Mouse (Mus musculus): ENCODE data around the gene Pgd. TPM values are rescaled to one million over a fixed set of nuclear protein-coding genes. Genes with fewer than 3 reads are reported as not detected.

The Pgd gene
- polyA plus RNA-seq, 1 experiment, result 107 TPM

GRCm38 (mm10) chr4:149149196-149149595 is 17.4 kb downstream of the Pgd start:
- no peak for DNase-seq (ENCODE audit: low read depth)
- no peak for TF ChIP-seq POLR2A (IDR thresholded peaks at IDR 0.05; ENCODE audit: borderline replicate concordance, extremely low read depth, insufficient read depth, insufficient read length, poor library complexity, severe bottlenecking)
- TF ChIP-seq CTCF (IDR thresholded peaks at IDR 0.05; ENCODE audit: borderline replicate concordance, extremely low read depth, insufficient read depth, insufficient read length), result no peak

GRCm38 (mm10) chr4:149148084-149148483 is 18.5 kb downstream of the Pgd start:
- TF ChIP-seq POLR2A (IDR thresholded peaks at IDR 0.05; ENCODE audit: borderline replicate concordance, extremely low read depth, insufficient read depth, insufficient read length, poor library complexity, severe bottlenecking), result no peak
- TF ChIP-seq CTCF (IDR thresholded peaks at IDR 0.05; ENCODE audit: borderline replicate concordance, extremely low read depth, insufficient read depth, insufficient read length), result no peak
- DNase-seq (ENCODE audit: low read depth), result no peak

GRCm38 (mm10) chr4:149147528-149147927 is 19.0 kb downstream of the Pgd start:
- no peak for TF ChIP-seq CTCF (IDR thresholded peaks at IDR 0.05; ENCODE audit: borderline replicate concordance, extremely low read depth, insufficient read depth, insufficient read length)
- no peak for TF ChIP-seq POLR2A (IDR thresholded peaks at IDR 0.05; ENCODE audit: borderline replicate concordance, extremely low read depth, insufficient read depth, insufficient read length, poor library complexity, severe bottlenecking)
- DNase-seq (ENCODE audit: low read depth), result no peak

- TF ChIP-seq CTCF (IDR thresholded peaks at IDR 0.05; ENCODE audit: borderline replicate concordance, extremely low read depth, insufficient read depth, insufficient read length) (no peak), POLR2A (IDR thresholded peaks at IDR 0.05; ENCODE audit: borderline replicate concordance, extremely low read depth, insufficient read depth, insufficient read length, poor library complexity, severe bottlenecking) (no peak)
- no peak for DNase-seq (ENCODE audit: low read depth)
Observed at GRCm38 (mm10) chr4:149145151-149145550, 21.4 kb downstream of the Pgd start.

- TF ChIP-seq CTCF (IDR thresholded peaks at IDR 0.05; ENCODE audit: borderline replicate concordance, extremely low read depth, insufficient read depth, insufficient read length) (peak; percentile 94), POLR2A (IDR thresholded peaks at IDR 0.05; ENCODE audit: borderline replicate concordance, extremely low read depth, insufficient read depth, insufficient read length, poor library complexity, severe bottlenecking) (no peak)
- peak; percentile 93 for DNase-seq (ENCODE audit: low read depth)
Observed at GRCm38 (mm10) chr4:149144459-149144858, 22.1 kb downstream of the Pgd start.

GRCm38 (mm10) chr4:149143594-149143993 is 23.0 kb downstream of the Pgd start:
- DNase-seq (ENCODE audit: low read depth), result no peak
- TF ChIP-seq CTCF (IDR thresholded peaks at IDR 0.05; ENCODE audit: borderline replicate concordance, extremely low read depth, insufficient read depth, insufficient read length) (no peak), POLR2A (IDR thresholded peaks at IDR 0.05; ENCODE audit: borderline replicate concordance, extremely low read depth, insufficient read depth, insufficient read length, poor library complexity, severe bottlenecking) (no peak)

GRCm38 (mm10) chr4:149138515-149138914 is 28.1 kb downstream of the Pgd start:
- TF ChIP-seq CTCF (IDR thresholded peaks at IDR 0.05; ENCODE audit: borderline replicate concordance, extremely low read depth, insufficient read depth, insufficient read length) (no peak), POLR2A (IDR thresholded peaks at IDR 0.05; ENCODE audit: borderline replicate concordance, extremely low read depth, insufficient read depth, insufficient read length, poor library complexity, severe bottlenecking) (no peak)
- no peak for DNase-seq (ENCODE audit: low read depth)

GRCm38 (mm10) chr4:149136982-149137770 is 29.4 kb downstream of the Pgd start, which contains the start of gene Cenps:
Cenps (minus strand) TSS chr4:149137629.
- DNase-seq (ENCODE audit: low read depth), result peak; percentile 96
- TF ChIP-seq POLR2A (IDR thresholded peaks at IDR 0.05; ENCODE audit: borderline replicate concordance, extremely low read depth, insufficient read depth, insufficient read length, poor library complexity, severe bottlenecking) (peak; percentile 25; the same call in 1 of the 2 replicates), CTCF (IDR thresholded peaks at IDR 0.05; ENCODE audit: borderline replicate concordance, extremely low read depth, insufficient read depth, insufficient read length) (peak; percentile 96)

- no peak for DNase-seq (ENCODE audit: low read depth)
- no peak for TF ChIP-seq POLR2A (IDR thresholded peaks at IDR 0.05; ENCODE audit: borderline replicate concordance, extremely low read depth, insufficient read depth, insufficient read length, poor library complexity, severe bottlenecking)
- TF ChIP-seq CTCF (IDR thresholded peaks at IDR 0.05; ENCODE audit: borderline replicate concordance, extremely low read depth, insufficient read depth, insufficient read length), result no peak
Observed at GRCm38 (mm10) chr4:149136116-149136850, 30.3 kb downstream of the Pgd start.

- no peak for DNase-seq (ENCODE audit: low read depth)
- TF ChIP-seq CTCF (IDR thresholded peaks at IDR 0.05; ENCODE audit: borderline replicate concordance, extremely low read depth, insufficient read depth, insufficient read length), result no peak
- no peak for TF ChIP-seq POLR2A (IDR thresholded peaks at IDR 0.05; ENCODE audit: borderline replicate concordance, extremely low read depth, insufficient read depth, insufficient read length, poor library complexity, severe bottlenecking)
Observed at GRCm38 (mm10) chr4:149133395-149133794, 33.2 kb downstream of the Pgd start.

- DNase-seq (ENCODE audit: low read depth), result no peak
- TF ChIP-seq POLR2A (IDR thresholded peaks at IDR 0.05; ENCODE audit: borderline replicate concordance, extremely low read depth, insufficient read depth, insufficient read length, poor library complexity, severe bottlenecking), result no peak
- TF ChIP-seq CTCF (IDR thresholded peaks at IDR 0.05; ENCODE audit: borderline replicate concordance, extremely low read depth, insufficient read depth, insufficient read length), result no peak
Observed at GRCm38 (mm10) chr4:149131789-149132565, 34.6 kb downstream of the Pgd start.

Data from brain, embryonic 14.5 days (tissue).